Comparison of ENCODE assay signal across 8 mouse cellular contexts in genomic region chr2:156705473-156705872, GRCm38 (mm10).
A peak's percentile ranks its signal among the peaks of the same experiment; 100 is the strongest.
DNase-seq lines count a peak whose midpoint lies in the region; ATAC-seq lines count a peak whose summit lies in the region.

No protein-coding gene starts in this region.

- no peak overlapping the region for H3K9ac ChIP-seq in lung, embryonic 16.5 days (ENCODE audit: low read length)

- DNase-seq in CD8-positive naive resting alpha-beta T cell, adult 2 months (ENCODE audit: low read depth in 2 of 2, low spot score in 2 of 2), result peak; percentile 76 to 83
- peak; percentile 80 for DNase-seq in adrenal gland, adult 2 months
- DNase-seq in embryo, embryonic 10 days (ENCODE audit: low spot score), result peak; percentile 92
- peak; percentile 73 to 92 for DNase-seq in layer of hippocampus, adult 18-20 months (ENCODE audit: low spot score in 2 of 2)
- peak; percentile 79 for DNase-seq in ovary, postnatal 36 days (ENCODE audit: low spot score)
- peak; percentile 79 for DNase-seq in thymus, postnatal 14 days

- no peak overlapping the region for H3K4me3 ChIP-seq in lung, embryonic 16.5 days (ENCODE audit: low read length)

- H3K4me2 ChIP-seq in lung, embryonic 16.5 days (ENCODE audit: low read depth, low read length), result no peak overlapping the region

- ATAC-seq in granulocyte monocyte progenitor cell, adult 5-6 weeks (replicated peaks; ENCODE audit: poor library complexity, severe bottlenecking), result peak; percentile 72
- ATAC-seq in lung, embryonic 16.5 days (ENCODE audit: low read depth), result 0 out of 2 replicates have a peak, but pooled peaks have one; percentile 36

- no peaks in the 10 kb centered on the region for H3K4me1 ChIP-seq in lung, embryonic 16.5 days (replicated peaks; ENCODE audit: control insufficient read depth, insufficient read depth, low read length)

- 16% methylated on average over 6 of the region's 6 CpGs for WGBS in lung, embryonic 16.5 days

- H3K27me3 ChIP-seq in lung, embryonic 16.5 days (ENCODE audit: control insufficient read depth, insufficient read depth, low read depth, low read length), result no peaks in the 10 kb centered on the region

- H3K36me3 ChIP-seq in lung, embryonic 16.5 days (ENCODE audit: control insufficient read depth, insufficient read depth, low read length), result no peaks in the 10 kb centered on the region

- H3K9me3 ChIP-seq in lung, embryonic 16.5 days (ENCODE audit: control insufficient read depth, low read length), result no peaks in the 10 kb centered on the region

- H3K27ac ChIP-seq in lung, embryonic 16.5 days (ENCODE audit: low read length), result no peak overlapping the region
